Mouse (Mus musculus) forebrain, embryonic 13.5 days (tissue): Measurements from ENCODE around the gene Leng1. TPM values are rescaled to one million over a fixed set of nuclear protein-coding genes. Genes with fewer than 3 reads are reported as not detected.

ENCODE experiments used
- ATAC-seq: fragments of 200-750 bp; cut with Nextera tagmentation; 2 replicates; pipeline ENCODE4 v1.8.0; 2017
- H3K27ac ChIP-seq: fragments of 300-500 bp; sonication (generic); 2 replicates; pipeline ENCODE4 v1.5.1; 2015; ENCODE audit warnings: inconsistent platforms, mild to moderate bottlenecking, moderate library complexity
- H3K27me3 ChIP-seq: fragments of 300-500 bp; sonication (generic); 2 replicates; pipeline ENCODE4 v1.6.1; 2015; ENCODE audit warnings: mild to moderate bottlenecking, inconsistent platforms
- H3K36me3 ChIP-seq: fragments of 300-500 bp; sonication (generic); 2 replicates; pipeline ENCODE4 v1.6.1; 2015; ENCODE audit warnings: mild to moderate bottlenecking, inconsistent platforms; ENCODE audit not compliant: poor library complexity, severe bottlenecking
- H3K4me1 ChIP-seq: fragments of 300-500 bp; sonication (generic); 2 replicates; pipeline ENCODE4 v1.6.1; 2015; ENCODE audit warnings: inconsistent platforms
- H3K4me2 ChIP-seq: fragments of 300-500 bp; sonication (generic); 2 replicates; pipeline ENCODE4 v1.6.1; 2015; ENCODE audit warnings: inconsistent platforms, mild to moderate bottlenecking, moderate library complexity
- H3K4me3 ChIP-seq: fragments of 300-500 bp; sonication (generic); 2 replicates; pipeline ENCODE4 v1.5.1; 2015; ENCODE audit warnings: mild to moderate bottlenecking, inconsistent platforms
- H3K9ac ChIP-seq: fragments of 300-500 bp; sonication (generic); 2 replicates; pipeline ENCODE4 v1.6.1; 2015; ENCODE audit warnings: mild to moderate bottlenecking, inconsistent platforms
- H3K9me3 ChIP-seq: fragments of 300-500 bp; sonication (generic); replicated peaks from 2 replicates; pipeline ENCODE4 v1.6.1; 2016; ENCODE audit warnings: inconsistent platforms
- WGBS: fragments of 180-500 bp; shearing (Covaris S2); methylation state at CpG from one replicate; pipeline ENCODE4 v1.1.7; 2015; 5-methylcytosine and 5-hydroxymethylcytosine counted together
- polyA plus RNA-seq: library from polyadenylated mRNA; unstranded; fragments of >200 nt; fragmentation: Nextera tagmentation; extraction: Ambion mirVana; gene quantifications from 2 replicates; pipeline ENCODE4 v1.2.1, GENCODE M21; 2015

Gene Leng1
- polyA plus RNA-seq, 1 experiment from 2014 or later: 19.2 TPM

DNA sequence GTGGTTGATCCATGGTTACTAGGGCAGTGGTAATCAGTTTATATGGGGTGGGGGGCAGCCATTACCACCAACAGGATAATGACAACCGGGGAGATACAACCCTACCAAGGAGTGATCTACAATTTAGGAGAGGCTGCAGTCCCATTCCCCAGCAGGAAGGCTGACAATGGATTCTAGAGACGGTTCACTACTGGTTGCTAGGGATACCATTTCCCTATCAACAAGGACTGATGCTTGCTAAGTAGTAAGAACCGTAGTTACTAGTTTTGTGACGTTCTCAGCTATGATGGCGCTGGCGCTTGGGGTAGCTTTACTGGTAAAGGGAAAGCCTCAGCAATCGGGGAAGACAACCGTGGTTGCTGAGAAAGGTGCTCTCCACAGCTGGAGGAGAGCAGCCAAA lies 19.1 kb upstream of the Leng1 start:
- no peak overlapping the region for H3K9ac ChIP-seq
- peaks cover 44% of the 10 kb centered on the region for H3K36me3 ChIP-seq
- H3K4me3 ChIP-seq: no peak overlapping the region
- H3K27ac ChIP-seq: peak overlapping the region; percentile 75
- peaks cover 8% of the 10 kb centered on the region for H3K4me1 ChIP-seq
- WGBS: 78% methylated on average over 8 of the region's 8 CpGs
- no peak overlapping the region for H3K4me2 ChIP-seq
- peak; percentile 15; the same call in 1 of the 2 replicates for ATAC-seq
- no peaks in the 10 kb centered on the region for H3K27me3 ChIP-seq
- no peaks in the 10 kb centered on the region for H3K9me3 ChIP-seq

DNA sequence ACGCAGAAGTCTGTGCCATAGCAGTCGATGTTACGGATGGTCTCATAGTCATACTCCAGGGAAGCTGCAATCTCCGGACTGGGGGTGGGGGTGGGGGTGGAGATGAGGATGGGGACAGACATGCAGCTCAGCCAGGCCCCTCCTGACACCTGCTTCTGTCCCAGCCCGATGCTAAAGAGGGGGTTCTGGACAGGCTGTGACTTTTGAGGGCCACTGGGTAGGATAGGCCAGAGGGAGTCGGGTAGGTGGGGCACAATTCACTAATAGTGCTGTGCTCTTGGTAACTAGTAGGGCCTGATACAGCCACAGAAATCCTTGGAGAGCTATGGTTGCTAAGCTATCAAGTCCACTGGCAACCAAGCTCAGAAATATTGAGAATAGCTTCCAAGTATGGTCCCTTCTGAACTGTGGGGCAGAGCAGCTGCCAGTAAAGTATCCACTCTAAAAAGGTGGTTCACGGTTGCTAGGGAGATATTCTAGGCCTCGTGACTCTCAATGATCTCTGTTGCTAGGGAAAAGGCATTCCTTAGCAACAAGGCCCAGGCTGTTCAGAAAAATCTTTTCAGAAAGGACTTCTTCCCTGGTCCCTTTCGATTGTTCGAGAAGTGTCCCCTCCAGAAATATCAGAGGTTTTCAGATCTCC lies 18.4 kb upstream of the Leng1 start:
- no peak overlapping the region for H3K4me2 ChIP-seq
- H3K4me3 ChIP-seq: no peak overlapping the region
- WGBS: 58% methylated on average over 10 of the region's 10 CpGs
- peak overlapping the region; percentile 75 for H3K27ac ChIP-seq
- no peaks in the 10 kb centered on the region for H3K27me3 ChIP-seq
- peak; percentile 69 for ATAC-seq
- H3K36me3 ChIP-seq: peaks cover 44% of the 10 kb centered on the region
- peaks cover 8% of the 10 kb centered on the region for H3K4me1 ChIP-seq
- no peaks in the 10 kb centered on the region for H3K9me3 ChIP-seq
- no peak overlapping the region for H3K9ac ChIP-seq

DNA sequence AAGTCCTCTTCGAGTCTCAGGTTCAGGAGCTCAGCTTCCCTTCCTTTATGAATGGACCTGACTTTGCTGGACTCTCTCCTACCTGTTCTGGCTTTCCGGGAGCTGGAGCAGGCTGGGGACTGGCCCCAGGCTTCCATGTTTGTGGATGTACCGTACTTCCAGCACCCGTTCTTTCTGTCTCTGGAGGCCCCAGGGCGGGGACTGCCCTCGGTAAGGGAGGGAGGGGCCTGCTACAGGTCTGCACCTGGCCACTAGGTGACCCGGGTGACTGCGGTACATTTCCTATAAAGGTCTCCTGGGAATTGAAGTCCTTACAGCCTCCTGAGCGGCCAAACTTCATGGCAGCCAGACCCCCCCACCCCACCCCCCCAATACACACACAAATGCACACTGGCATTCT lies 11.7 kb upstream of the Leng1 start, which contains the start of gene Tmc4:
Gene Tmc4 (minus strand): TSS at position 212 of the 400 bp plus-strand sequence.
- Histone ChIP-seq H3K27me3 (no peaks in the 10 kb centered on the region), H3K9ac (no peak within 1 kb of the TSS), H3K9me3 (no peaks in the 10 kb centered on the region), H3K27ac (no peak within 1 kb of the TSS), H3K36me3 (peaks cover 13% of the 10 kb centered on the region; the same call in 1 of the 2 replicates), H3K4me1 (no peaks in the 10 kb centered on the region), H3K4me3 (no peak within 1 kb of the TSS), H3K4me2 (no peak within 1 kb of the TSS)
- WGBS: 45% methylated on average over 9 of the region's 9 CpGs
- ATAC-seq: no peak

DNA sequence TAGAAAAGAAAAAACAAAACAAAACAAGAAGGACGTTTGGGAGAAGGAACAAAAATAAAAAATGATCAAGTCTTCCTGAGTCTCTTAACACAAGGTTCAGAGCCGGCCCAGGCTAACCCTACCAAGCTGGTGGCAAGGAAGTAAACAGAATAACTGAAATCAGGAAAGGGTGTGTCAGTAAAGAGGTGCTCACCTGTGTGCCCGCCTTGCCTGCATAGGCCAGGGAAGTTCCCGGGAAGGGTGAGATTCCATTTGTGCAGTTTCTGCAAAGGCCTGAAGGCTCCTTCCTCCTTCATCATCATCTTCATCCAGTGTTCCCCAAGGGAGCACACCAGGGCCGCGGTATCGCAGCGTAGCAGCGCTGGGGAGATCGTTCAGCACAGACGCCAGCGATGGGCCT lies 10.7 kb upstream of the Leng1 start:
- no peak overlapping the region for H3K4me3 ChIP-seq
- no peak overlapping the region for H3K9ac ChIP-seq
- H3K27me3 ChIP-seq: no peaks in the 10 kb centered on the region
- peaks cover 10% of the 10 kb centered on the region; the same call in 1 of the 2 replicates for H3K36me3 ChIP-seq
- no peaks in the 10 kb centered on the region for H3K4me1 ChIP-seq
- H3K27ac ChIP-seq: no peak overlapping the region
- H3K4me2 ChIP-seq: no peak overlapping the region
- WGBS: 86% methylated on average over 12 of the region's 12 CpGs
- no peak for ATAC-seq
- no peaks in the 10 kb centered on the region for H3K9me3 ChIP-seq

DNA sequence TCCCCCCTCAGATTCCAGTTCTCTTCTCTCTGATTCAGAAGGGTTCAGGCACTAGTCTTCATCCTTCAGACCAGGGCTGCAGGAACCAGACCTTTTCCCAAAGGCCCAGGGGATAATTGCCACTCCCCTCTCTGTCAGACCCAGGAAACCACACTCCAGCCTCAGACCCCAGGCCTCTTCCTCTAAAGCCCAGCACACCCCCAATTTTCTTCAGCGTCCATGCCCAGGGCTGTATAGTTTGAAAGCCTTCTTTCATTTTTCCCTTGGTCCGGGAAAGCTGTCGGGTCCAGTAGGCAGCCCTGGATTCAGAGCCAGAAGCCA lies 9.5 kb upstream of the Leng1 start:
- Histone ChIP-seq H3K9me3 (no peaks in the 10 kb centered on the region), H3K4me1 (no peaks in the 10 kb centered on the region), H3K9ac (no peak overlapping the region), H3K27ac (no peak overlapping the region), H3K36me3 (peaks cover 6% of the 10 kb centered on the region; the same call in 1 of the 2 replicates), H3K27me3 (no peaks in the 10 kb centered on the region), H3K4me2 (no peak overlapping the region), H3K4me3 (no peak overlapping the region)
- WGBS: 81% methylated on average over 3 of the region's 3 CpGs
- ATAC-seq: no peak

DNA sequence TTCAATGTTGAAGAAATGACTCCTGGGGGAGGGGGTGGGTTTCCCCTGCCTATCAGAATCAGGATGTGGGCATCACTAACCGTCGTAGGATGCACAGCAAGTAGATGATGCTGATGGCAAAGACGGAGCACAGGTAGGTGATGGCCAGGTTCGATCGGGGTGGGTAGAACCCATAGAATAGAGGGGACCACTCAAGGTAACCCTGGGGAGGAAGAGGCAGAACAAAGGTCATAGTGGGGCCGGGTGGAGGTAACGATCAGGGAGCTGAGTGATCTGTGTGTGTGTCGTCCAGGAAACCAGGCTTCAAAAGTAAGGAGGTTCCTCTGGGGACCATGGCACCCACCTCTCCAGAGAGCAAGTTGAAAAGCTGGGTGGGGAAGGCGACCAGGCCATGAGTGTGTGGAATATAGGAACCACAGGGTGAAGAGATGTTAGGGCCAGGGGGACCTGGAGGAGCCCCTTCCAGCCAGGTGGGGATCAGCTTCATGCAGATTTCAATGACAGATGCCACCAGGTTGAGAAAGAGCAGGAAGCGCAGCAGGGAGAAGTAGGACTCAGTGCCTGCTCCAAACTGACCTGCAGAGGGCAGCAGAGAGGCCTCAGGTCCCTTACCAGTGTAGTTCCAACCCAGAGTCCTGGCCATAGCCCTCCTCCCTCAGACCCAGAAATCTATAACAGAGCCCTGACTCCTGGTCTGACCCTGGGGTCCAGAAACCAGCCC lies 9.0 kb upstream of the Leng1 start:
- Histone ChIP-seq H3K9me3 (no peaks in the 10 kb centered on the region), H3K27me3 (no peaks in the 10 kb centered on the region), H3K4me1 (no peaks in the 10 kb centered on the region), H3K27ac (no peak overlapping the region), H3K4me3 (no peak overlapping the region), H3K36me3 (peaks cover 5% of the 10 kb centered on the region; the same call in 1 of the 2 replicates), H3K9ac (no peak overlapping the region), H3K4me2 (no peak overlapping the region)
- ATAC-seq: peak; percentile 90
- 72% methylated on average over 10 of the region's 10 CpGs for WGBS

DNA sequence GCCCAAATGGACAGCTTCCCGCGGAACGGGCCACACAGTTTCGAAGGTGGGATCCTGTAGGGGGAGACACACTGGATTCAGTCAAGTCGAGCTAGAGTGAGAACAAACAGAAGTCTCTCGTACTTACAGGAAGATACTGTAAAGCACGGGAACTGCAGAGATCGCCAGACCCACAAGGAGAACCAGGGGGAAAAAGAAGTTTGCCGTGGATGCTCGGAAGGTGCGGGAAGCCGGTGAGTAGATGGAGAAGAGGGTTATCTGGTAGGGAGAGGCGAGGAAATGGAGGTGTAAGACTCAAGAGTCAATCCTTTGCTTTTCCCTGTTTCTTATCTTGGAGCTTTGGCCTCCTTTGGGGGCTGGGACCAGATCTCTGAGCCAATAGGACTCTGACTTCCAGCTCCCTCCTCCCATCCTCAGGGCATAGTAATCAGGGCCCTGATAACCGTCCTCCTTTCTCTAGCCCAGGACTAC lies 1.3 kb upstream of the Leng1 start:
- 16% methylated on average over 14 of the region's 14 CpGs for WGBS
- Histone ChIP-seq H3K27ac (no peak overlapping the region), H3K4me3 (no peak overlapping the region), H3K4me2 (no peak overlapping the region), H3K4me1 (peaks cover 23% of the 10 kb centered on the region), H3K9ac (no peak overlapping the region), H3K36me3 (peaks cover 17% of the 10 kb centered on the region), H3K9me3 (no peaks in the 10 kb centered on the region), H3K27me3 (no peaks in the 10 kb centered on the region)
- no peak for ATAC-seq

DNA sequence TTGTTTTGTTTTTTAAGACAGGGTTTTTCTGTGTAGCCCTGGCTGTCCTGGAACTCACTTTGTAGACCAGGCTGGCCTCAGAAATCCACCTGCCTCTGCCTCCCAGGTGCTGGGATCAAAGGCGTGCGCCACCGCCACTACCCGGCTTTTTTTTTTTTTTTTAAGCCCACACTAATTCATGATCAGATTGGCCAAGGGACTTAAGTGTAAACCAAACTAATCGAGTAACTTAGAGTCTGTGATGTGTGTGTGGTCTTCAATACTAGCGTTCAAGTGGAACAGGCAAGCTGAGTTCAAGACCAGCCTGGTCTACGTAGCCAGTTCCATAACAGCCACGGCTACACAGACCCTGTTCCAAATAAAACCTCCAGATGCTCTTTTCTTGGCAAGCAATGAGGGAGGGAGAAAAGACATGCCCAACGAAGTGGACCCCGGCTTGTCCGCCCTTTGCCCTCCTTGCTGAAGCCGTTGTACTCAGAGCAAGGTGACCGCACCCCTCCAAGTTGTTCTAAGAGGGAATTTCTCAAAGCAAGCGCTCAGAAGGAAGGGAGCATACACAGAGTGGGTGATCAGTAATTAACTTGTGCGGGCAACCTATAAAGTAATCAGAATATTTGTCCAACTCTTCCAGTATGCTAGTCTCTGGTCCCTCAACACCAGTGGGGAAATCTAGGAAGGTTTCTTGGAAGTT lies 971 bp downstream of the Leng1 start:
- H3K27ac ChIP-seq: peak overlapping the region; percentile 55
- peak; percentile 7 for ATAC-seq
- H3K4me1 ChIP-seq: peaks cover 23% of the 10 kb centered on the region
- H3K36me3 ChIP-seq: peaks cover 38% of the 10 kb centered on the region
- H3K4me2 ChIP-seq: peak overlapping the region; percentile 66
- peak overlapping the region; percentile 74 for H3K9ac ChIP-seq
- H3K27me3 ChIP-seq: no peaks in the 10 kb centered on the region
- no peaks in the 10 kb centered on the region for H3K9me3 ChIP-seq
- peak overlapping the region; percentile 61 for H3K4me3 ChIP-seq
- 31% methylated on average over 15 of the region's 15 CpGs for whole genome bisulfite sequencing

DNA sequence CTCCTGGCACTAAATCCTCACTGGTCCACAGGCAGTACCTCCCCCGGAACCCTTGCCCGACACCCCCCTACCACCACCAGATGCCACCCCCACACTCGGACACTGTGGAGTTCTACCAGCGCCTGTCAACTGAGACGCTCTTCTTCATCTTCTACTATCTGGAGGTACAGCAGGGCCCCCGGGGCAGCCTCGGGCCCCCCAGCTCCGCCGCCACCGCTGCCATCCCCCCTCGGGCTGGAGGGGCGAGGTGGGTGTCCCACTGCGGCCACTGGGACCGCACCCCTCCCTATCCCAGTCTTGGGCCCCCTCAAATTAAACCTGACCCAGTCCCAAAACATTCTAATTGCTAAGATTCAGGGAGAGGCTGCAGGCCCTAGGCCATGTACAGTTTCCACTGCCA lies 7.1 kb downstream of the Leng1 start:
- Histone ChIP-seq H3K27ac (no peak overlapping the region), H3K9me3 (no peaks in the 10 kb centered on the region), H3K4me3 (no peak overlapping the region), H3K4me1 (peaks cover 6% of the 10 kb centered on the region), H3K27me3 (no peaks in the 10 kb centered on the region), H3K4me2 (no peak overlapping the region), H3K36me3 (peaks cover 97% of the 10 kb centered on the region), H3K9ac (no peak overlapping the region)
- no peak for ATAC-seq
- WGBS: 93% methylated on average over 14 of the region's 14 CpGs

DNA sequence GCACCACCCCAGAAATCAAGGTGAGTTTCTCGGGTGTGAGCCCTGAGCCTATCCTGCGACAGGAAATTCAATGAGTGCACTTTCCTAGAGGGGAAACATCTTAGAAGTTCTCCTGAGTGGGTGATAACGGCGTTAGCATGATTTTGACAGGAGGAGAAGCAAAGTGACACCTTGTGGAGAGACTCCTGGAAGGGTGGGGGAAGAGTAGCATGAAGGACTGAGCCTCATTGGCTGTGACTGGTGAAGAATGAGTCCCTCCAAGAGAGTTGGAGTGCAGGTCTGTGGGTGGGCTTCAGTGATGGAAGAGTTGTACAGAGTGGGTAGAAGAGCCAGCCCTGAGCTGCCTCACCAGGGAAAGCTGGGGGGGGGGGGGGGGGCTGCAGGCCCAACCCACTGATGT lies 8.7 kb downstream of the Leng1 start:
- ATAC-seq: no peak
- 93% methylated on average over 4 of the region's 4 CpGs for WGBS
- H3K27ac ChIP-seq: no peak overlapping the region
- peaks cover 98% of the 10 kb centered on the region for H3K36me3 ChIP-seq
- H3K4me3 ChIP-seq: no peak overlapping the region
- H3K4me2 ChIP-seq: no peak overlapping the region
- H3K4me1 ChIP-seq: no peaks in the 10 kb centered on the region
- no peaks in the 10 kb centered on the region for H3K9me3 ChIP-seq
- no peaks in the 10 kb centered on the region for H3K27me3 ChIP-seq
- no peak overlapping the region for H3K9ac ChIP-seq

DNA sequence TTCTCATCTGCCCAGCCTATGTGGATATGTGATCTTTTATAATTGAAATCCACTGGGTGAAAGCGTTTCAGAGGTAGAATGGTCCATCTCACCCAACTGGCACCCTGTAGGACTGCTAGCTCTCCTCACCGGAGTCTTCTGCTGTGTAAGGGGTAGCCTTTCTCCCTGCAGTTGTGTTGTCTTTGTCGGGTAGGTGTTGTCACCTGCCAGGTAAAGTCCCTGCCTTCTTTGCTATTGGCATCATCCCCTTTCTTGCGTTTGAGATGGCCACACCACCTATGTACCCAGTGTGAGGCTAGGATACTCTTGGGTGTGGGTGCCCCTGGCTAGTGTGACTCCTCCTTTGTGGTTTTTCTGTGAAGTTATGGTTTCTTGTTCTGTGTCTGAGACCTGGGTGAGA lies 19.0 kb downstream of the Leng1 start:
- H3K9me3 ChIP-seq: no peaks in the 10 kb centered on the region
- peak overlapping the region; percentile 99 for H3K9ac ChIP-seq
- H3K4me3 ChIP-seq: peak overlapping the region; percentile 95
- H3K36me3 ChIP-seq: peaks cover 32% of the 10 kb centered on the region
- no peaks in the 10 kb centered on the region for H3K27me3 ChIP-seq
- ATAC-seq: no peak
- peaks cover 43% of the 10 kb centered on the region for H3K4me1 ChIP-seq
- peak overlapping the region; percentile 93 for H3K4me2 ChIP-seq
- WGBS: 64% methylated on average over 4 of the region's 4 CpGs
- H3K27ac ChIP-seq: no peak overlapping the region

DNA sequence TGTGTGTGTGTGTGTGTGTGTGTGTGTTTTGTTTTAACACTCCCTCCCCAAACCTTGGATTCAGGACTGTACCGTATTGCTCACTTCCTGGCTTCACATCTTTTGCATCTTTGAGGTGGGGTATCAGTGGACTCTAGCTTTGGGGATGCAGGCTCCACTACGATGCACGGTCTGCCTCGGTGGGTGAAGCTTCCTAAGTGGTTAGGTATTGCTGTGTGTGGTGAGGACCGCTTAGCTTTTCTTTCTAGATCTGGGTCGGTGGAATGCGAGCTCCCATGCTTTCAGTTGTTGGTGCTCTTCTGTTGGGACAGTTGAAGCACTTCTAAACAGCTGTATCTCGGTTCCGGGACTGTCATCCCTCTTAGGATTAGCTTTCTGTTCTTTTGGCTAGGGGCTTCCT lies 19.5 kb downstream of the Leng1 start:
- peaks cover 31% of the 10 kb centered on the region for H3K36me3 ChIP-seq
- H3K4me2 ChIP-seq: peak overlapping the region; percentile 93
- H3K9me3 ChIP-seq: no peaks in the 10 kb centered on the region
- peak overlapping the region; percentile 97 for H3K27ac ChIP-seq
- no peak for ATAC-seq
- no peaks in the 10 kb centered on the region for H3K27me3 ChIP-seq
- H3K4me1 ChIP-seq: peaks cover 43% of the 10 kb centered on the region
- 18% methylated on average over 9 of the region's 9 CpGs for WGBS
- peak overlapping the region; percentile 99 for H3K9ac ChIP-seq
- H3K4me3 ChIP-seq: peak overlapping the region; percentile 95
